Mouse (Mus musculus) CD8-positive naive resting alpha-beta T cell, adult 2 months (primary cell): ENCODE results near the gene Znhit1.
"Not testable (repeated sequence)": the region's sequence is repeated elsewhere in the genome, so short reads cannot be mapped to it uniquely, and the experiment has no call there.

Experiments used
- DNase-seq, 2 experiments: peaks; one replicate each; pipeline ENCODE4 v3.0.0; 2022; ENCODE audit warnings: low read depth in 2 of 2, low spot score in 2 of 2

Znhit1 gene

DNA sequence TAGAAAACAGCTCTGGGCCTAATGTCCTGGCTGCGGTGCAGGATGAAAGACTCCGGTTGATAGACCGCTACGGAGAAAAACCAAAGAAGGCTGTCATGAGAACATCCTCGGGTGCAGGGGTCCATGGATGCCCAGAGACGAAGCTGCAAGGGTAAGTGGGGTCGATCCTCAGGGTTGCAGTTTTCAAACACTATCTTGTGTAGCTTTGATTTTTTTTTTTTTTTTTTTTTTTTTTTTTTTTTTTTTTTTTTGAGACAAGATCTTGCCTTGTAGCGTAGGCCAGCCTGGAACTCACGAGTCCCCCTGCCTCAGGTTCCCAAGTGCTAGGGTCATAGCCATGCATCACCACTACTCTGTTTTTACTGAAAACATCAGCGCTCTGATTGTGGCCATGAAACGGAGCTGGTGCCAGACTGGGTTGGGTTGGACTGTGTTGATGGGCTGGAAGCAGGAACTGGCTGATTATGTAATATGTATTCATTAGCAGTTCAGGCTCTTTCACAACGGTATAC is 34.3 kb downstream of the Znhit1 start:
- DNase-seq = no peak

DNA sequence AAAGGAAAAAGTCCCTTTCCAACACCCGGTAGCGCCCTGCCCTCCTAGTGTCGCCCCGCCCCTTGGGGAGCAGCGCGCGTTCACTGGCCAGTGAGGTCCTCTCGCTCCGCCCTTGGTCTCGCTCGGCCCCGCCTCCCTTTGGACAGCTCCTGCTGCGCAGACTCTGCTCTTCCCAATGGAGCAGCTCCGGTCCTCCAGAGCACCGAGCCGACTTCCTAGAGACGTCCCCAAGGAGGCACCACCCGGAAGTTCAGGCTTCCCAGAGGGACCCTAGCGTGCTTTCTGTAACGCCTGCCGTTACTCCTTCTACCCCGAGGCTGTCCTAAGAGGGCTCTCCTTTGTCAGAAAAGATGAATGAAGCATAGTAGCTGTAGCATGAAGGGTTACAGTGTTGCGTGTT is 34.8 kb downstream of the Znhit1 start, which contains the start of gene Fis1:
Gene Fis1, plus strand, starts transcription at position 261 of the 400 bp plus-strand sequence.
- DNase-seq = peak; percentile 35 to 56

DNA sequence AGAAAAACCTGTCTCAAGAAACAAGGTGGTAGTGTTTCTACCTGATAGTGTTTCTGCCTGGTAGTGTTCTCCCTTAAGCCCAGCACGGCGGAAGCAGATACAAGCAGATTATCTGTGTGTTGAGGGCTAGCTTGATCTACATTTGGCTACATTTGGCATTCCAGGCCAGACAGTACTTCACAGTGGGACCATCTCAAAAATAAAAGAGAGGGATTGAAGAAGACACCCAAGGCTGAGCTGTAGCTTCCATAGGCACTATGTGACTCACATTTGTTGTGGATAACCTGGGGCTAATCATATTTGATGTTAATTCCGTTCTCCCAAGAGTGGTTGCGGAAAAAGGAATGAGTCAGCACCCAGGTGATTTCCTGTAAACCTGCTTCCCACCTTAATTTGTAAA is 35.7 kb downstream of the Znhit1 start:
- no peak for DNase-seq

DNA sequence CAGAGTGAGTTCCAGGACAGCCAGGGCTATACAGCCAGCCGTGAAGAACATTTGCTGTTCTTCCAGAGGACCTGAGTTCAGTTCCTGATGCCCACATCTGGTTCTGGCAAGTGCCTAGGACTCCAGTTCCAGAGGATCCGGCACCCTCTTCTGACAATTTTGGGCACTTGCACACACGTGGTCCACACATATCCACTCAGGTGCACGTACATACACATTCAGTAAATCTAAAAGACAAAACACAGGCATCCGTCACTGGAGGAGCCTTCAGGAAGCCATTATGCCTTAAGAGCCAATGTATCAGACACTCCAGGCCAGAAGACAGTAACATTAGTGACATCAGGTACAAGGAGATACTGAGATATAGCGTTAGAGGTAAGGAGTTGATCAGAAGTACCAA is 37.3 kb downstream of the Znhit1 start:
- no peak for DNase-seq

DNA sequence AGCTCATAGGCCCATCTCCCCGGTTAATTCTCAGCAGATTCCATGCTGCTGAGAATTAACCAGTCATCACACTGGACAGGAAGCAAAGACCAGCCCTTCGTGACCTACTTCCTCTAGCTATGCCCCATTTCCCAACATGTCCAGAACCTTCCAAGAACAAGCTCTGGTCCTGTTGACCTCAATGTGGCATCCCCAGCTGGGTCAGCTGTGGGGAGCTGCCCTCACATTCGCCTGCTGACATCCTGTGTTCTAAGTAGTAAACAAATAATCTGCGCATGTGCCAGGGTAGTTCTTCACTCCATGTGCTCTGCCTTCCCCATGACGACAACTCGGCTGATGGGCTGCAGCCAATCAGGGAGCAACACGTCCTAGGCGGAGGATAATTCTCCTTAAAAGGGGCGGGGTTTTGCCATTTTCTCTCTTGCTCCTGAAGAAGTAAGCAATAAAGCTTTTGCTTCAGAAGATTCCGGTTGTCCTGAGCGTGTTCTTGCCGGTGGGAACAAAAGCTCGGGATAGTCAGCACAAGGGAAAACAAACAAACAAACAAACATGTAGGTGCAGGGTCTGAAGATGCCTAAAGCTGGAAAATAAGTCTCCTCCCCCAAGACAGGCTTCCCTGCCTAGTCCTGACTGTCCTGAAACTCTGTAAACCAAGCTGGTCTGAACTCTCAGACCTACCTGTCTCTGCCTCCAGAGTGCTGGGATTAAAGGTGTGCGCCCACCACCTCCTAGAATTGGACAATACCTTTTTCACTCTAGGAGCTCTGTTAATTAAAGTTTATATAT is 38.1 kb downstream of the Znhit1 start:
- DNase-seq = not testable (repeated sequence)

DNA sequence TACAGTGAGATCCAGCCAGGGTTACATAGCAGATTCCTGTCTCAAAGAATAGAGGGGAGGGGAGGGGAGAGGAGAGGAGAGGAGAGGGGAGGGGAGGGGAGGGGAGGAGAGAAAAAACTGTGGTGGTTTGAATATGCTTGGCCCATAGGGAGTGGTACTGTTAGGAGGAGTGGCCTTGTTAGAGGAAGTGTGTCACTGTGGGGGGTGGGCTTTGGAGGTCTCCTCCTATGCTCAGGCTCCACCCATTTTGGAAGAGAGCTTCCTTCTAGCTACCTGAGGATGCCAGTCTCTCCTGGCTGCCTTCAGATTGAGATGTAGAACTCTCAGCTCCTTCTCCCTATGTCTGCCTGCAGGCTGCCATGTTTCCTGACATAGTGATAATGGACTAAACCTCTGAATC is 39.9 kb downstream of the Znhit1 start:
- no peak for DNase-seq

DNA sequence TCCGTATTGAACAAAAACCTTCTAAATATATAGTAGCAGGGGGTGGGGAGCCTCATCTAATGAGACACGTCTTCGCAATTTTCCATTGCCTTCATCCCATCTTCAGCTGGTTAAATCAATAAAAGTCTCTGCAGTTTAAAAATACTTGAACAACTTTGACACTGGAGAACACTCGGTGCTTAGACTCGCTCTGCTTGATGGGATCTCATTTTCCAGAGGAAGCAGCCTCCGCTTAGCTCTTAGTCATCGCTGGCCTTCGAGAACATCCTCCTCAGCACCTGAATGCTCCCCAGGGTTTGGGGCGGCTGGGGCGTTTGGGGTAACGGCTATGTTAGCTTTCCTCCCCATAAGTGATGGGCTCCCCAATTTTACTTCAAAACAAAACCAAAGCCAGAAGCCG is 42.7 kb downstream of the Znhit1 start:
- DNase-seq = no peak

DNA sequence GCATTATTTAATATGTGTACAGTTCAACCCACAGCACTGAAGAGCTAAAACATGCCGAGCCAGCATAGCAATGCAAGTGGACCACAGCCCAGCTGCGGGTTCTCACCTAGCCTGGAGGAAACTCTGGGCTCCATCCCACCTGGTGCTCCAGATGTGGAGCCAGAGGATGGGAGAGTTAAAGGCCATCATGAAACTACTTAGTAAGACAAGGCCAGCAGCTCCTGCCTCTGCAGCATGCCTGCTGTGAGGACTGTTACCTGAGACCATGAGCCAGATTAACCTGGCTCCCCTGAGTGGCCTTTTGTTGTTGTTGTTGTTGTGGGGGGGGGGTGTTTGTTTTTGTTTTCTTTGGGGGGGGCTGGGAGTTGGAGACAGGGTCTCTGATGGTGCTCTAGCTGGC is 44.4 kb downstream of the Znhit1 start:
- DNase-seq = no peak

DNA sequence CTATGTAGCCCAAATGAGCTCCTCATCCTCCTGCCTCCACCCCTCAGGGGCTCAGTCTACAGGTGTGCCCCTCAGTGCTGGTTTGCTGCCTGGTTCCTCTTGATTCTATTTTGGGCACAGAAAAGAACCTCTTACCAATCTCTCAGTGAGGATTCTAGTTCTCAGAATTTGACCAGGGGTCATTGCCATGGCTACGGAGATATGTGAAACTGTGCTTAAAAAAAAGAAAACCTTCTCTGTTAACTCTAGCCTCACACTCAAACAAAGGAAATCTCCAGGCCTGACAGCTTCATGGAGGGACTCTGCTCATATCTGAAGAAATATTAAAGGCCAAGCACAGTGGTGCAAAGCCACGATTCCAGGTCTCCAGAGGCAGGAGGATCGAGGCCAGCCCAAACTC is 45.0 kb downstream of the Znhit1 start:
- DNase-seq = no peak

DNA sequence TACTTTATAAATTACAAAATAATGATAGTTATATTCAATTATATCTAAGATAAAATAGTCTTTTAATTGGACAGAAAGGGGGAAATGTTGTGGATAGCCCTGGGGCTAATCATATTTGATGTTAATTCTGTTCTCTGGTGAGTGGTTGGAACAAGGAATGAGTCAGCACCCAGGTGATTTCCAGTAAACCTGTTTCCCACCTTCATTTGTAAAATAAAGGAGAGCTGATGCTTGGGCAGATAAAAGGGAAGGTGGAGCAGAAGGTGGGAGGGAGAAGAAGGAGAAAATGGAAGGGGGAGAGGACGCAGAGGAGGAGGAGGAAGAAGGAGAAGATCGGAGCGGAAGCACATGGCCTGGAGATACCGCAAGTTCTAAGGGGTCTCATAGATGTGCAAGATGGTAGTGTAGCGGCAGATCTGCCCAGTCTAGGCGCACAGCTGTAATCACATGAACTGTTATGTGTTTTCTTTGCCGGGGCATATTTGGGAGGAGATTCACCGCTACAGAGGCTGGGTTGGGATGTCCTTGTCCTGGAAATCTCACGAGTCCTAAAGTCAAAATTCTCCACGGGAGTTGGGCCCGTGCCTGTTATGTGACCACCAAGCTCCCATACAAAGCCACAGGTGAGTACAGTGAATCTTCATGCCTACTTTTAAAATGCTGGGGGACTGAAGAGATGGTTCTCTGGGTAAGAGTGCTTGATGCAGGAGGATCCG is 46.8 kb downstream of the Znhit1 start:
- no peak for DNase-seq

DNA sequence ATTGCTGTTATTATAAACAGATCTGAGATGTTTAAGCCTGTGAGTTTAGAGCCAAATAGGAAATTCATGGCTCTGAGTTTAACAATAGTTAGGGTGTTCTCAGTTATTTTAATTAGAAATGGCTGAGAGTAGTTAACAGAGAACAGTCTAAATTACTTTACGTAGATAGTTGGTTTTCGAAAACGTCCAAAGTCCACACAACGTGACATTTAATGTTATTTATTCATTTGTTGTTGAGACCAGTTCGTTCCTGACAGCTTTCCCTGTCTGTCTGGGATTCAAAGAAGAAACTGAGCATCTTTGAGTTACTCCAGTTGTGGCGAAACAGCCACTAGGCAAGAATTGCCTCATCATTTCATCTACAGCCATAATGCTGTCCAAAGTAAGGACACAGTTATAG is 47.8 kb downstream of the Znhit1 start:
- not testable (repeated sequence) for DNase-seq

DNA sequence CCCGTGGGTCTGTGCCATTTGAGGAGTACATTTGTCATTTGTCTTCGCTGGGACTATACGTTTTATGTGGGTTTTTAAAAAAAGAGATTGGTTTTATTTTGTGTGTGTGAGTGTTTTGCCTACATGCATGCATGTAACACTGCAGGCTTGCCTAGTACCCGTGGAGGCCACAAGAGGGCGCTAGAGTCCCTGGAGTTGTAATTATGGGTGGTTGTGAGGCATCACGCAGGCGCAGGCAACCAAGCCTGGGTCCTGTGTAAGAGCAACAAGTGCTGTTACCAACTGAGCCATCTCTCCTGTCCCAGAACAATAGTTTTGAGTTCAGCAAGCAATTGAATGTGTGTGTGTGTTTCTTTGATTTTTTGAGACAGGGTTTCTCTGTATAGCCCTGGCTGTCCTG is 48.5 kb downstream of the Znhit1 start:
- DNase-seq = peak in 1 of 2 experiments; percentile 20

DNA sequence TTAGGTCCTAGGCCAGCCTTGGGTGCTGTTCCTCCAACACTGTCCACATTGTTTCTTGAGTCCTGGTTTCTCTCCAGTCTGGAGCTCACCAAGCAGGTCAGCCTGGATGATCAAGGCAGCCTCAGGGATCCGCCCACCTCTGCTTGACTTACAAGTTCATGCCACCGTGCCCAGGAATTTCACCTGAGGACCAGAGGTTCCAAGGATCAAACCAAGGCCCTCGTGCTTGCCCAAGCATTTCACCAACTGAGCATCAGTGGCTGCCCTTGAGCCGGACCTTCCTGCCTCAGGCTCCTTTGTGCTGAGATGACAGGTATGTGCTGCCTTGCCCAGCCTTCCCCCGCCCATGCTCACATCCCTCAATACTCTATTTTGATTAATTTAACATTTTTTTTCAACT is 50.2 kb downstream of the Znhit1 start:
- no peak for DNase-seq

DNA sequence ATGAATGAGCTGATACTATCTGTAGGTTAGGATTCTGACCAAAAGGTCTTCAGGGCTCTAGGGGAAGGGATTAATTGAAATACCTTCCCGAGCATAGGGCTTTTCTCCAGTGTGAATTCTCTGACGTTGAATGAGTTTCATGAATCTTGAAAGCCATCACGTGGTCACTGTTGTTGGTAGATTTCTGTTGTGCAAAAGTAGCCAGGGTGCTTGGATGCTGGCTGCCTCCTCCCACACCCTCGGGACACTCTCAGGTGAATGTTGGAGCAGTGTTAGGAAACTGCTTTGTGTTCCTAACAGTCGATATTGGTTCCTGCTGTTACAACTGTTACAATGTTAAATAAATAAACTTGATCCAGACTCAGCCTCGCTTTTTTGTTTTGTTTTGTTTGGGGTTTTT is 51.1 kb downstream of the Znhit1 start:
- no peak for DNase-seq

DNA sequence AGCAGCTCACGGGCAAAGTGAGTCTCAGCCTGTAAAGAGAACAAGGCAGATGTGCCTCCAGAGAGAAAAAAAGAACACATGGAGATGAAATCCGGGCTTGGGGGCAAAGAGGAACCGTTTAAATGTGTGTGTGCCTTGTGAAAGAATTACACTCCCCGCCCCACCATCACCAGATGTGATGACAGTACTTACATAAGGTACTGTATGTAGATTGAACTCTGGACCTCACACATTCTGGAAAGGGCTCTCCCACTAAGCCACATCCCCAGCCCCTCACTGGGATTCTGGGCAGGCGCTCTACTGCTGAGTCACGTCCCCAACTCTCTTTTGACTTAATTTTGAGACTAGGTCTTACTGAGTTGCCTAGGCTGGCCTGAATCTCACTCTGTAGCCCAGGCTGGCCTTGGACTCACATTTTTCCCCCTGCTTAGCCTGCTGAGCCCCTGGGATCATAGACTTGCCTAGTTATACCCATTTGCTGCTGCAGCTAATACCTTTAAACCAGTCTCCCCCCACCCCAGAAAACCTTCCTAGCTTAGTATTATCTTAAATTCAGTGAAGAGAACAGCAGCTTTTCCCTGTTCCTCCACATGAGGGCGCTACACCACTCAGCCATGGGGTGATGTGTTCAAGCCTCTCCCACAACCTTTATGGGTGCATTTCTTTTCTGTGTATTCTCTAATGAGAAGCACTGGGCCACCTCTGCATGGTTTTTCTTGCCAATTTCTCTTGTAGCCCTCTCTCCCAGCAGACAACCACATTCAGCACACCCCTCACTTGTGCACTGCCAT is 51.7 kb downstream of the Znhit1 start:
- peak in 1 of 2 experiments; percentile 12 for DNase-seq

DNA sequence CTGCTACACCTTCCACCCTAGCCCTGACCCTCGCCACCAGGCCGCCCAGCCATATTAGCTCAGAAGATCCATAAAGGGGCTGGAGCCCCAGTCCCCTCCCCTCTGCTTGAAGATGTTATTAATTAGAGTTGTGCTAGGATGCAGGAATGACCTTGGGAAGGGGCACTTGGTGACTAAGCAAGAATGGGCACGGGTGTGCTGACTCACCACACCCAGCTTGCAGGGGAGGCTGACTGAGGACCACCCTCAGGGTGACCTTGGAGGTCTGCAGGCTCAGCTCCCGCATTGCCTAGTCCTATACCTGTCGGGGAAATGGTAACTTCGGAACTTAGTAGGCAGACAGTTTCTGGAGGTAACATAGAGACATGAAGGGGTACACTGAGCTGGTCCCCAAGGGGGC is 53.9 kb downstream of the Znhit1 start:
- DNase-seq = no peak

DNA sequence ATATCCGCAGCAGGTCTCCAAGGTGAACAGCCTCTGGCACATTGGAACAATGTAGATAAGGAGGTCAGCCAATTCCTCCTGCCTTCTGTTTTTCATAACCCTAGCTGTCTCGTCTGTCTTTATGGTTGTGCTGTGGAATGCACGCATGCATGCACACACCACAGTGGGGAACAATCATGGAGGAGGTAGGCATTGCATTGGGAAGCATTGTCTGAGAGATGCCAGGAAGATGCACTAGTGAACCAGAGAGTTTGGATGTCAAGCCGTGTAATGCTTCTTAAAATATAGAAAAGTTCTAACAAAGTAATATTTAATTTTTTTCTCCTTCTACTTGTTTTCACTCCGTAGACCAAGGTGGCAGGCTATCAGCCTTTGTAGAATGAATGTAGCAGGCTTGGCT is 54.9 kb downstream of the Znhit1 start:
- no peak for DNase-seq
